Mouse (Mus musculus): ENCODE results near the gene Sec14l2. TPM values are rescaled to one million over a fixed set of nuclear protein-coding genes. Genes with fewer than 3 reads are reported as not detected.

Gene Sec14l2
- total RNA-seq (2012; rRNA removed) = 21.5 and 26.1 TPM in 2 replicates
- 21.9 and 24.2 TPM in 2 replicates for total RNA-seq (2014; rRNA removed)
- polyA plus RNA-seq (2012; ENCODE audit: insufficient read length, low read depth) = 16.7 and 19.0 TPM in 2 replicates

- dilution Hi-C loops (cut with MboI; ENCODE audit: extremely low pct_ligation_motif_present, extremely low pct_unique_long_range_greater_than_20kb, low sequenced_read_pairs) (no loop called here), in situ Hi-C loops (cut with MboI; ENCODE audit: low pct_ligation_motif_present, low pct_unique_long_range_greater_than_20kb, low sequenced_read_pairs) (no loop called here)
- Histone ChIP-seq H3K9ac (ENCODE audit: insufficient read depth, low read depth) (peak within 1 kb of the TSS; percentile 95), H3K27ac (ENCODE audit: insufficient read depth, low read depth) (peak within 1 kb of the TSS; percentile 88), H3K9me3 (replicated peaks; ENCODE audit: low read length) (peaks cover 22% of the 10 kb centered on the region), H3K79me2 (replicated peaks; ENCODE audit: control insufficient read depth, extremely low read depth, insufficient read depth, poor library complexity, severe bottlenecking) (no peaks in the 10 kb centered on the region), H3K4me1 (ENCODE audit: control insufficient read depth in 1 of 2, insufficient read depth in 2 of 2) (peaks cover 8 to 24% of the 10 kb centered on the region in 2 experiments), H3K36me3 (replicated peaks in 1 of 2; ENCODE audit: control insufficient read depth in 1 of 2, insufficient read depth in 1 of 2, low read length in 1 of 2) (peaks cover 4 to 34% of the 10 kb centered on the region in 2 experiments), H3K4me3 (replicated peaks in 1 of 3; ENCODE audit: low read depth in 2 of 3, low read length in 2 of 3, poor library complexity in 1 of 3) (peak within 1 kb of the TSS; percentile 58 to 79 (median 66)), H3K27me3 (replicated peaks) (no peaks in the 10 kb centered on the region), H3K4me2 (ENCODE audit: insufficient read depth, low read depth, poor library complexity, severe bottlenecking) (peak within 1 kb of the TSS; percentile 21)
- TF ChIP-seq ZMIZ1 (IDR thresholded peaks at IDR 0.05; ENCODE audit: low read depth, low read length) (peak; percentile 92), KAT2A (IDR thresholded peaks at IDR 0.05; ENCODE audit: insufficient replicate concordance, low read length) (peak; percentile 58; the same call in 1 of the 2 replicates), ZKSCAN1 (IDR thresholded peaks at IDR 0.05; ENCODE audit: borderline replicate concordance, low read depth, low read length) (no peak), JUND (conservative IDR thresholded peaks at IDR 0.05; ENCODE audit: low read depth, low read length) (0 out of 2 replicates have a peak, but pooled peaks have one; percentile 30), ETS1 (conservative IDR thresholded peaks at IDR 0.05; ENCODE audit: low read depth, low read length) (no peak; the same call in none of the 2 replicates), UBTF (IDR thresholded peaks at IDR 0.05; ENCODE audit: low read depth, low read length) (no peak; the same call in 1 of the 2 replicates), HCFC1 (IDR thresholded peaks at IDR 0.05; ENCODE audit: low read depth, low read length) (peak; percentile 73), SIN3A (IDR thresholded peaks at IDR 0.05; ENCODE audit: low read length) (peak; percentile 91), POLR2A (IDR thresholded peaks at IDR 0.05; ENCODE audit: low read depth, low read length) (peak; percentile 97), CTCF (conservative IDR thresholded peaks at IDR 0.05 in 1 of 2, IDR thresholded peaks at IDR 0.05 in 1 of 2; ENCODE audit: low read depth in 2 of 2, low read length in 2 of 2) (no peak), IRF4 (IDR thresholded peaks at IDR 0.05; ENCODE audit: low read depth, low read length) (peak; percentile 58), NELFE (IDR thresholded peaks at IDR 0.05; ENCODE audit: low read depth, low read length) (peak; percentile 92), PAX5 (IDR thresholded peaks at IDR 0.05; ENCODE audit: low read length) (no peak), ELF1 (IDR thresholded peaks at IDR 0.05; ENCODE audit: low read depth, low read length) (peak; percentile 99), TBP (conservative IDR thresholded peaks at IDR 0.05; ENCODE audit: low read depth, low read length) (peak; percentile 97), CHD1 (IDR thresholded peaks at IDR 0.05; ENCODE audit: low read depth, low read length) (0 out of 2 replicates have a peak, but pooled peaks have one; percentile 10), JUN (IDR thresholded peaks at IDR 0.05; ENCODE audit: insufficient read depth, low read depth, low read length) (no peak), MYC (IDR thresholded peaks at IDR 0.05; ENCODE audit: low read depth, low read length) (peak; percentile 51; the same call in 1 of the 2 replicates), CHD2 (IDR thresholded peaks at IDR 0.05; ENCODE audit: low read length) (peak; percentile 37; the same call in 1 of the 2 replicates), USF2 (conservative IDR thresholded peaks at IDR 0.05; ENCODE audit: low read depth, low read length) (no peak), GABPA (IDR thresholded peaks at IDR 0.05; ENCODE audit: insufficient replicate concordance, low read depth, low read length) (no peak), ZNF384 (IDR thresholded peaks at IDR 0.05; ENCODE audit: low read depth, low read length) (no peak), BHLHE40 (IDR thresholded peaks at IDR 0.05; ENCODE audit: low read depth, low read length) (no peak), MAX (IDR thresholded peaks at IDR 0.05; ENCODE audit: low read length) (no peak), MEF2A (IDR thresholded peaks at IDR 0.05; ENCODE audit: borderline replicate concordance, low read depth, low read length) (peak; percentile 34; the same call in 1 of the 2 replicates), MAFK (IDR thresholded peaks at IDR 0.05; ENCODE audit: insufficient replicate concordance, low read length) (0 out of 2 replicates have a peak, but pooled peaks have one; percentile 21), EP300 (IDR thresholded peaks at IDR 0.05; ENCODE audit: low read length) (0 out of 2 replicates have a peak, but pooled peaks have one; percentile 27), TCF12 (IDR thresholded peaks at IDR 0.05; ENCODE audit: low read depth, low read length) (peak; percentile 86), NRF1 (IDR thresholded peaks at IDR 0.05; ENCODE audit: low read depth, low read length) (peak; percentile 54; the same call in 1 of the 2 replicates), RAD21 (IDR thresholded peaks at IDR 0.05; ENCODE audit: low read depth, low read length) (no peak), MAZ (IDR thresholded peaks at IDR 0.05; ENCODE audit: low read depth, low read length) (peak; percentile 31; the same call in 1 of the 2 replicates), RCOR1 (conservative IDR thresholded peaks at IDR 0.05; ENCODE audit: low read depth, low read length) (no peak; the same call in 1 of the 2 replicates), POLR2AphosphoS2 (IDR thresholded peaks at IDR 0.05; ENCODE audit: low read depth, low read length) (peak; percentile 92), MXI1 (IDR thresholded peaks at IDR 0.05; ENCODE audit: low read depth, low read length) (peak; percentile 73), USF1 (IDR thresholded peaks at IDR 0.05; ENCODE audit: low read depth, low read length) (no peak)
- peak; percentile 95 for DNase-seq (ENCODE audit: extremely low read depth)
Measured at GRCm38 (mm10) chr11:4122742-4123579, at the start of gene Sec14l2. Gene Sec14l2 (minus strand): TSS chr11:4123415.

All from CH12.LX (cell line).